Mouse (Mus musculus): ENCODE results near the gene Tjp1.

DNA sequence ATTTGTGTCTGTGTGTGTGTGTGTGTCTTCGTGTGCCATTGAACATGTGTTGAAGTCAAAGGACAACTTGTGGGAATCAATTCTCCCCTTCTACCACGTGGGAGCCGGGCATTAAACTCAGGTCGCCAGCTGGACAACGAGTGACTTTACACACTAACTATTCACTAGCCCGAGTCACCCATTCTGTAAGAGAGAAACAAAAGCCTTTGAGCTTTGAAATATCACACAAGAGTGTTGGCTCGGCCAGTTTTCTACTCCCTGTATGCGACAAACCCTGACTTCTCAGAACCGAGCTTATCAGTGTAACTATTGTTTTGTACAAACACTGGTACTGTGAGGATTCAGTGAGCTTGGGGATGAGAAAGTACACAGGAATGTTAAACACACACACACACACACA lies 134.6 kb downstream of the Tjp1 start:
- no peak for TF ChIP-seq POLR2A (IDR thresholded peaks at IDR 0.05; ENCODE audit: low read depth, low read length)
- no peak for TF ChIP-seq CTCF (IDR thresholded peaks at IDR 0.05; ENCODE audit: borderline replicate concordance, insufficient read depth, low read length)

Data from embryonic fibroblast, embryonic 13.5 days (primary cell).